8 mouse cellular contexts compared by ENCODE assay signal in genomic region chr10:24164137-24164908, GRCm38 (mm10). TPM values are rescaled to one million over a fixed set of nuclear protein-coding genes. Genes with fewer than 3 reads are reported as not detected.
DNase-seq lines count a peak whose midpoint lies in the region; ATAC-seq lines count a peak whose summit lies in the region.

No protein-coding gene starts in this region.

- peak; percentile 53; the same call in 1 of the 2 replicates for ATAC-seq in hindbrain, embryonic 11.5 days (ENCODE audit: low FRiP score)
- peak; percentile 32 for ATAC-seq in liver, embryonic 13.5 days (ENCODE audit: low read depth)
- no peak for ATAC-seq in neural tube, embryonic 11.5 days (ENCODE audit: insufficient read depth, low FRiP score, low TSS enrichment)

- H3K27me3 ChIP-seq in hindbrain, embryonic 11.5 days (ENCODE audit: control insufficient read depth, insufficient read depth, low read length) = no peaks in the 10 kb centered on the region
- H3K27me3 ChIP-seq in liver, embryonic 13.5 days = no peaks in the 10 kb centered on the region
- H3K27me3 ChIP-seq in neural tube, embryonic 11.5 days (ENCODE audit: control insufficient read depth, insufficient read depth, low read length) = no peaks in the 10 kb centered on the region

- no peak overlapping the region for H3K27ac ChIP-seq in hindbrain, embryonic 11.5 days (ENCODE audit: low read depth, low read length)
- H3K27ac ChIP-seq in liver, embryonic 13.5 days = no peak overlapping the region
- H3K27ac ChIP-seq in neural tube, embryonic 11.5 days (ENCODE audit: low read depth, low read length) = no peak overlapping the region

- no peak overlapping the region for H3K4me2 ChIP-seq in hindbrain, embryonic 11.5 days (replicated peaks; ENCODE audit: low read depth, low read length)
- no peak overlapping the region for H3K4me2 ChIP-seq in liver, embryonic 13.5 days
- no peak overlapping the region for H3K4me2 ChIP-seq in neural tube, embryonic 11.5 days (ENCODE audit: low read depth)

- 38% methylated on average over 11 of the region's 11 CpGs for WGBS in hindbrain, embryonic 11.5 days
- WGBS in liver, embryonic 13.5 days (ENCODE audit: insufficient replicate concordance) = 43% methylated on average over 11 of the region's 11 CpGs
- WGBS in neural tube, embryonic 11.5 days = 29% methylated on average over 11 of the region's 11 CpGs

- no peaks in the 10 kb centered on the region for H3K36me3 ChIP-seq in hindbrain, embryonic 11.5 days (ENCODE audit: control insufficient read depth, insufficient read depth, low read length)
- H3K36me3 ChIP-seq in liver, embryonic 13.5 days = 0 out of 2 replicates have a peak, but pooled peaks cover 4% of the 10 kb centered on the region
- H3K36me3 ChIP-seq in neural tube, embryonic 11.5 days (ENCODE audit: control insufficient read depth, insufficient read depth, low read length) = no peaks in the 10 kb centered on the region

- H3K4me1 ChIP-seq in hindbrain, embryonic 11.5 days (replicated peaks; ENCODE audit: control insufficient read depth, insufficient read depth, low read length) = peaks cover 6% of the 10 kb centered on the region; the same call in 1 of the 2 replicates
- peaks cover 48% of the 10 kb centered on the region for H3K4me1 ChIP-seq in liver, embryonic 13.5 days (replicated peaks)
- peaks cover 17% of the 10 kb centered on the region for H3K4me1 ChIP-seq in neural tube, embryonic 11.5 days (ENCODE audit: control insufficient read depth, insufficient read depth, low read length)

- DNase-seq in heart, adult 18-20 months = peak; percentile 42 to 63
- DNase-seq in heart, adult 8-10 months (ENCODE audit: low spot score) = no peak
- DNase-seq in adrenal gland, postnatal 36 days = peak; percentile 55 to 56
- DNase-seq in hindbrain, embryonic 11.5 days (ENCODE audit: low spot score) = no peak
- DNase-seq in liver, embryonic 13.5 days = no peak
- peak; percentile 29 for DNase-seq in neural tube, embryonic 11.5 days (ENCODE audit: low spot score)
- no peak for DNase-seq in right cerebral cortex, postnatal 25 days
- no peak for DNase-seq in thymus, postnatal 10 days (ENCODE audit: low spot score in 2 of 2)

- H3K9me3 ChIP-seq in hindbrain, embryonic 11.5 days (ENCODE audit: control insufficient read depth, low read length) = no peaks in the 10 kb centered on the region
- H3K9me3 ChIP-seq in liver, embryonic 13.5 days (replicated peaks) = no peaks in the 10 kb centered on the region
- H3K9me3 ChIP-seq in neural tube, embryonic 11.5 days (ENCODE audit: control insufficient read depth, low read length) = no peaks in the 10 kb centered on the region

- no peak overlapping the region for H3K9ac ChIP-seq in hindbrain, embryonic 11.5 days (ENCODE audit: low read depth, low read length)
- H3K9ac ChIP-seq in liver, embryonic 13.5 days = peak overlapping the region; percentile 22; the same call in 1 of the 2 replicates
- H3K9ac ChIP-seq in neural tube, embryonic 11.5 days (ENCODE audit: low read length) = no peak overlapping the region

- no peak overlapping the region for H3K4me3 ChIP-seq in hindbrain, embryonic 11.5 days (ENCODE audit: low read depth, low read length)
- H3K4me3 ChIP-seq in liver, embryonic 13.5 days (replicated peaks) = no peak overlapping the region
- no peak overlapping the region for H3K4me3 ChIP-seq in neural tube, embryonic 11.5 days (ENCODE audit: low read depth, low read length)

RNA-seq across cellular contexts. Expression of gene Stx7, which starts 15.2 kb away (rescaled TPM):
- total RNA-seq in heart, adult 18-20 months (2021) = 10 to 100 TPM; 44.9 to 51.8 TPM
- total RNA-seq in heart, adult 8-10 months (2022) = 10 to 100 TPM; 41.3 to 54.2 (median 48.0) TPM
- 100 to 1,000 TPM; 135 to 202 TPM for total RNA-seq in adrenal gland, postnatal 36 days (2021)
- 120 and 131 TPM in 2 replicates for polyA plus RNA-seq in hindbrain, embryonic 11.5 days (2014; fragmentation: Nextera tagmentation; extraction: Ambion mirVana)
- polyA plus RNA-seq in liver, embryonic 13.5 days (2015; fragmentation: Nextera tagmentation; extraction: Ambion mirVana) = 31.6 and 37.1 TPM in 2 replicates
- 112 and 126 TPM in 2 replicates for polyA plus RNA-seq in neural tube, embryonic 11.5 days (2014; fragmentation: Nextera tagmentation; extraction: Ambion mirVana)

RNA-seq across cellular contexts. Expression of gene Taar9, which starts 55.0 kb away (rescaled TPM):
- total RNA-seq in heart, adult 18-20 months (2021) = not detected
- not detected for total RNA-seq in heart, adult 8-10 months (2022)
- not detected for total RNA-seq in adrenal gland, postnatal 36 days (2021)
- not detected in 2 replicates for polyA plus RNA-seq in hindbrain, embryonic 11.5 days (2014; fragmentation: Nextera tagmentation; extraction: Ambion mirVana)
- polyA plus RNA-seq in liver, embryonic 13.5 days (2015; fragmentation: Nextera tagmentation; extraction: Ambion mirVana) = not detected in 2 replicates
- polyA plus RNA-seq in neural tube, embryonic 11.5 days (2014; fragmentation: Nextera tagmentation; extraction: Ambion mirVana) = not detected in 2 replicates

RNA-seq across cellular contexts. Expression of gene Moxd1, which starts 59.0 kb away (rescaled TPM):
- under 1 TPM; 0.41 to 0.52 TPM for total RNA-seq in heart, adult 18-20 months (2021)
- total RNA-seq in heart, adult 8-10 months (2022) = under 1 TPM in 3 of 4 experiments, not detected in 1; 0.16 to 0.24 (median 0.19) TPM
- under 1 TPM; 0.10 to 0.36 TPM for total RNA-seq in adrenal gland, postnatal 36 days (2021)
- 18.3 and 20.2 TPM in 2 replicates for polyA plus RNA-seq in hindbrain, embryonic 11.5 days (2014; fragmentation: Nextera tagmentation; extraction: Ambion mirVana)
- 0.25 and 0.37 TPM in 2 replicates for polyA plus RNA-seq in liver, embryonic 13.5 days (2015; fragmentation: Nextera tagmentation; extraction: Ambion mirVana)
- 39.6 and 45.8 TPM in 2 replicates for polyA plus RNA-seq in neural tube, embryonic 11.5 days (2014; fragmentation: Nextera tagmentation; extraction: Ambion mirVana)

Comparison
In these comparisons a context has a peak if more than half of its experiments do, and no peak if none do; other contexts are left out.
1. DNase-seq: peak in heart, adult 18-20 months (2 of 2), adrenal gland, postnatal 36 days (2 of 2) and neural tube, embryonic 11.5 days (single experiment); none in heart, adult 8-10 months (single experiment), hindbrain, embryonic 11.5 days (single experiment), liver, embryonic 13.5 days (single experiment), right cerebral cortex, postnatal 25 days (single experiment) and thymus, postnatal 10 days (0 of 2).